Mouse (Mus musculus): ENCODE measurements around the gene Tfeb.

Gene Tfeb

GRCm38 (mm10) chr17:47754246-47754645, 17.4 kb downstream of the Tfeb start:
- peak in 1 of 2 experiments; percentile 35 for DNase-seq

GRCm38 (mm10) chr17:47756366-47756765, 19.5 kb downstream of the Tfeb start:
- peak in 1 of 2 experiments; percentile 31 for DNase-seq

- no peak for DNase-seq
Measured at GRCm38 (mm10) chr17:47757056-47757610, 20.3 kb downstream of the Tfeb start.

GRCm38 (mm10) chr17:47759702-47760410, 23.0 kb downstream of the Tfeb start:
- no peak for DNase-seq

- no peak for DNase-seq
Measured at GRCm38 (mm10) chr17:47762028-47762427, 25.2 kb downstream of the Tfeb start.

GRCm38 (mm10) chr17:47762518-47763340, 25.9 kb downstream of the Tfeb start:
- peak; percentile 70 to 76 for DNase-seq

GRCm38 (mm10) chr17:47765986-47766385, 29.2 kb downstream of the Tfeb start:
- no peak for DNase-seq

DNA sequence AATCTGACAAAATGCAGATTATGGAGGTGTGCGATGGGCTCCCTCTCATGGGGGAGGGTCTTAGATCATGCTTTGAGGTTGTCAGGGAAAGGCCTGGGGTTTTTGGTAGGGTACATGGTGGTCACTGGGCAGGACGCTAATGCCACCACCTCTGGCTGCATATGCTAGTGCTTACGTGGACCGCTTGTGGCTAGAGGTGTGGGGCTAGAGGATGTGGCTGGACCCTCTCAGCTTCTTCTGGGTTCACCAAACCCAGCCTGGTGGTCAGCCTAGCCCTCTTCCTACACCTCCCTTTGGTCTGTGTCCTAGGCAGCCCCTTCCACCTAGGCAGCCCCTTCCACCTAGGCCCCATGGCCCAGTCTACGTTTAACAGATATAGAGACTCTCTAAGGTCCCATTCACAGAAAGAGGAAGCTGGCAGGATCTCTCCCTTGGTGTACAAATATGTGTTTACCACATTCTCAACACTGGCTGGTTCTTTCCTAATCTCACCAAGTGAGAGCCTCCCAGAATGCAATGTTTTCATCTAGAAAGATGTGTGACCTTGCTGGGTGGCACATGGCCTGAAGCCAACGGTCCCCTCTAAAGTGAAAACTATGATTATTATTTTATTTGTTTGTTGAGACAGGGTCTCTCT, 29.7 kb downstream of the Tfeb start:
- no peak for DNase-seq

DNA sequence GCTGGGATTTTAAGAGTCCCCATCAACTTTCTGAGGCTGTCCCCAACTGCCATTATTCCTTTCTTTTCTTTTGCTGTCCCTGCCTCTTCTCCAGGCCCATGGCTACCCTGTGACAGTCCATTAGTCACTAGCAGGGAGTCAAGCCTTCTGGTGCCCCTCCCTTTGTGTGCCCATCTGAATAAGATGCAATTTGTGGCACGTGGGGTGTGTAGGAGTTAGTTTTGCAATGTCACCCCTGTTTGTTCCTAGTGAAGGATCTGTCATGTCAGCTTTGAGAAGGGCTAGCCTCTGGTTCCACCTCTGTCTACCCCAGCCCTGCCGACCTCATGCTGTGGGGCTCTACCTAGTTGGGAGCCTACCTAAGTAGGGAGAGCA, 30.2 kb downstream of the Tfeb start:
- DNase-seq = no peak

DNA sequence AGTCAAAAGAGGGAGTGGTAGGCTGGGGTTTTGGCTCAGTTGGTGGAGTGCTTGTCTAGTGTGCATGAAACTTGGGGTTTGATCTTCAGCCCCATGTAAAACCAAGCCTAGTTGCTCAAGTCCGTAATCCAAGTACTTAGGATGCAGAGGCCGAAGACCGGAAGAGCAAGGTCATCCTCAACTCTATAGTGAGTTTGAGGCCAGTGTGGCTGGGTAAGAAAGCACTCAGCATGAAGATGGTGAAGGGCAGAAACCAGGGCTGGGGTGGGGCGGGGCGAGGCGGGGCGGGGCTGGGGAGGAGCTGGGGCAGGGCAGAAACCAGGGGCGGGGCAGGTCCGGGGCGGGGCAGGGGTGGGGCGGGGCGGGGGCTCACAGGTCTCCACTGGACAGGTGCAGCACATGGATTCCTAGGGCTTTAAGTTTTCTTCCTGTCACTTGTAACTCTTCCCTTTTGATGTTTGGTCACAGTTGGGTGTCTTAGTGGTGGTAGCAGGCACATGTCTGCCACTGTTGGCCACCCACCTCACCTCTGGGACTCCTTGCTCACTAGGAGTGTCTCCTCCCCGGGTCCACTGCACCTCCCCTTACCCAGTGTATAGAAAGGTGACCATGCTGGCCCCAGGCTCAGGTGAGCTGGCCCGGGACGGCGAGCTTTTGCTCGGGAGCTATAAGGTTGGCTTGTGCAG, 30.8 kb downstream of the Tfeb start:
- no peak for DNase-seq

DNA sequence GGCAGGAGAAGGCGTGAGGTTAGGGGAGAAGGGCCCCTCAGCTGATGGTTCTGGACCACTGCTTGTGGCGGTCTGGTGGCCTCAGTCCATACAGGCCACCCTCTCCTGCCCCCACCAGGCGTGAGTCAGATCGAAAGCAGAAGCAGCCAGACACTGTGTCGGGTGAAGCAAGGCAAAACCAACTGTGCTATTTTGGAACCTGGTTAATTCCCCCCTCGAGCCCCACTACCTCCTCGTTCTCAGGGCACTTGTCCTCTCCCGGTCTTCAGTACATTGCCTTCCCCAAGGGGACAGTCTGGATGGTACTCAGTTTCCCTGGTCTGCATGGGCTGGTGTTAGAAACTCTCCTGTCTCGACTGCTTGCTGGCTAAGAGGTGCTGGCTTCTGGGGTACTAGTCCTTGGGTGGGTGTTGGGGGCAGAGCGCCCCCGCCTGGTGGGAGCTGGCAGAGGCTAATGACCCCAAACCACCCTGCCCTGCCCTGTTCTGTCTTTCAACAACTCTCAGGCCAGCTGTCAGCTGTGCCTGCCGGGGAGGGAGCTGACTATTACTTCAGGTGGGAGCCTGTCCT, 32.0 kb downstream of the Tfeb start:
- DNase-seq = peak in 1 of 2 experiments; percentile 39

GRCm38 (mm10) chr17:47769389-47770299, 32.8 kb downstream of the Tfeb start:
- DNase-seq = no peak

GRCm38 (mm10) chr17:47773604-47774003, 36.8 kb downstream of the Tfeb start:
- no peak for DNase-seq

GRCm38 (mm10) chr17:47777141-47777540, 40.3 kb downstream of the Tfeb start:
- no peak for DNase-seq

GRCm38 (mm10) chr17:47780470-47780869, 43.6 kb downstream of the Tfeb start:
- DNase-seq = no peak

- DNase-seq = no peak
Measured at GRCm38 (mm10) chr17:47782486-47782885, 45.7 kb downstream of the Tfeb start.

GRCm38 (mm10) chr17:47783445-47784223, 46.8 kb downstream of the Tfeb start:
- DNase-seq = no peak

GRCm38 (mm10) chr17:47784411-47784810, 47.6 kb downstream of the Tfeb start:
- no peak for DNase-seq

DNA sequence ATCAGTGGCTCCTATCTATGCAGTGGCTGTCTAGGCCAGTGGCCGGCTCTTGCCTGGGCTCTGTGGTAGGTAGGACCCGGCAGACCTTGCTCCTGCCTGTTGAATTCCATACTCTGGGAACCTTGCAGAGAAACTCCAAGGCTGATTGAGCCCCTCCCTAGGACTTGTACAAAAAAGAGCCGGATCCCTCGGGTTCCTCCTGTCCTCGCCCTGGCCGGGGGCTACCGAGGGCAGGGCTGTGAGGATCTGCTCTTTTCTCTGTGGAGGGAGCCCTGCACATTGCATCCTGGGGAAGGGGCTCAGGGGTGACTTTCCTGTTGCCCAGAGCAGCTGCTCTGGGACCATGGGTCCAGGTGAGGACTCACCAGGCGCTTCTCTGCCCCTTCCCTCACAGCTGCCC, 50.8 kb downstream of the Tfeb start:
- DNase-seq = no peak

- DNase-seq = no peak
Measured at GRCm38 (mm10) chr17:47788306-47788705, 51.5 kb downstream of the Tfeb start.
